In genomic region chr11:95250110-95250509, GRCm38 (mm10) we compare ENCODE assay signal across 15 mouse cellular contexts. TPM values are rescaled to one million over a fixed set of nuclear protein-coding genes. Genes with fewer than 3 reads are reported as not detected.
DNase-seq lines count a peak whose midpoint lies in the region; ATAC-seq and TF ChIP-seq lines count a peak whose summit lies in the region.
"Had no signal": no experiment of that assay in that cellular context is flagged by ENCODE, and none has a peak within 500 bp of the region (broad histone marks: within the 10 kb centered on the region; RNA-seq: fewer than 3 reads in every experiment).

No protein-coding gene starts in this region.

- DNase-seq in forebrain, embryonic 10.5 days (ENCODE audit: extremely low spot score, low spot score), result no peak
- no peak for DNase-seq in kidney, postnatal 25 days
- DNase-seq in lung, postnatal 0 days (ENCODE audit: low spot score), result no peak
- DNase-seq in lung, postnatal 10 days, result no peak
- DNase-seq in testis, postnatal 10 days (ENCODE audit: low spot score), result no peak
- DNase-seq: adrenal gland, postnatal 36 days; cerebellum, adult 11 months; gastrocnemius, postnatal 14 days; thymus, postnatal 25 days had no signal

- 0 out of 2 replicates have a peak overlapping the region, but pooled peaks have one; percentile 27 for H3K27ac ChIP-seq in forebrain, embryonic 10.5 days
- H3K27ac ChIP-seq in forebrain, embryonic 12.5 days, result no peak overlapping the region
- no peak overlapping the region for H3K27ac ChIP-seq in kidney, embryonic 16.5 days (ENCODE audit: low read length)
- H3K27ac ChIP-seq in lung, postnatal 0 days (ENCODE audit: low read length), result no peak overlapping the region
- H3K27ac ChIP-seq in stomach, embryonic 14.5 days (ENCODE audit: low read length), result no peak overlapping the region
- H3K27ac ChIP-seq: forebrain, embryonic 13.5 days; hindbrain, postnatal 0 days; limb, embryonic 12.5 days had no signal

- ATAC-seq in forebrain, embryonic 12.5 days (ENCODE audit: low FRiP score), result no peak
- peak; percentile 49 for ATAC-seq in kidney, embryonic 16.5 days (ENCODE audit: low FRiP score, low TSS enrichment)
- peak; percentile 29; the same call in 1 of the 2 replicates for ATAC-seq in lung, postnatal 0 days
- 0 out of 2 replicates have a peak, but pooled peaks have one; percentile 16 for ATAC-seq in stomach, embryonic 14.5 days (ENCODE audit: insufficient number of reproducible peaks, insufficient read depth, low FRiP score, low read depth)
- ATAC-seq: forebrain, embryonic 13.5 days; hindbrain, postnatal 0 days had no signal

- no peak overlapping the region for H3K4me3 ChIP-seq in forebrain, embryonic 10.5 days
- H3K4me3 ChIP-seq in forebrain, embryonic 12.5 days (replicated peaks), result no peak overlapping the region
- H3K4me3 ChIP-seq in kidney, embryonic 16.5 days (ENCODE audit: low read length), result no peak overlapping the region
- no peak overlapping the region for H3K4me3 ChIP-seq in lung, postnatal 0 days (ENCODE audit: low read depth, low read length)
- H3K4me3 ChIP-seq in stomach, embryonic 14.5 days (ENCODE audit: low read depth, low read length), result no peak overlapping the region
- H3K4me3 ChIP-seq: forebrain, embryonic 13.5 days; limb, embryonic 12.5 days had no signal

- no peaks in the 10 kb centered on the region for H3K36me3 ChIP-seq in forebrain, embryonic 10.5 days (replicated peaks)
- no peaks in the 10 kb centered on the region for H3K36me3 ChIP-seq in forebrain, embryonic 12.5 days (replicated peaks)
- H3K36me3 ChIP-seq in kidney, embryonic 16.5 days (ENCODE audit: insufficient read depth, low read length), result no peaks in the 10 kb centered on the region
- H3K36me3 ChIP-seq in lung, postnatal 0 days (ENCODE audit: insufficient read depth, low read length), result no peaks in the 10 kb centered on the region
- no peaks in the 10 kb centered on the region for H3K36me3 ChIP-seq in stomach, embryonic 14.5 days (ENCODE audit: control insufficient read depth, insufficient read depth, low read length)
- H3K36me3 ChIP-seq: limb, embryonic 12.5 days had no signal

- no peak overlapping the region for H3K9ac ChIP-seq in forebrain, embryonic 12.5 days
- H3K9ac ChIP-seq in kidney, embryonic 16.5 days (replicated peaks; ENCODE audit: low read length), result peak overlapping the region; percentile 39; the same call in 1 of the 2 replicates
- H3K9ac ChIP-seq in lung, postnatal 0 days (replicated peaks; ENCODE audit: low read depth), result no peak overlapping the region
- H3K9ac ChIP-seq in stomach, embryonic 14.5 days (replicated peaks; ENCODE audit: low read depth, low read length), result no peak overlapping the region
- H3K9ac ChIP-seq: forebrain, embryonic 13.5 days; limb, embryonic 12.5 days had no signal

- no peak for TF ChIP-seq CTCF in lung, postnatal 0 days (IDR thresholded peaks at IDR 0.05)

- H3K4me1 ChIP-seq in forebrain, embryonic 10.5 days, result peaks cover 25% of the 10 kb centered on the region
- peaks cover 9% of the 10 kb centered on the region for H3K4me1 ChIP-seq in forebrain, embryonic 12.5 days
- peaks cover 7% of the 10 kb centered on the region for H3K4me1 ChIP-seq in kidney, embryonic 16.5 days (ENCODE audit: insufficient read depth, low read length)
- peaks cover 3% of the 10 kb centered on the region; the same call in 1 of the 2 replicates for H3K4me1 ChIP-seq in lung, postnatal 0 days (ENCODE audit: insufficient read depth, low read depth, low read length)
- no peaks in the 10 kb centered on the region for H3K4me1 ChIP-seq in stomach, embryonic 14.5 days (ENCODE audit: control insufficient read depth, insufficient read depth, low read length)

- H3K27me3 ChIP-seq in forebrain, embryonic 10.5 days (ENCODE audit: poor library complexity, severe bottlenecking), result peaks cover 21% of the 10 kb centered on the region
- H3K27me3 ChIP-seq in forebrain, embryonic 12.5 days, result peaks cover 19% of the 10 kb centered on the region; the same call in 1 of the 2 replicates
- no peaks in the 10 kb centered on the region for H3K27me3 ChIP-seq in kidney, embryonic 16.5 days (ENCODE audit: insufficient read depth, low read length)
- H3K27me3 ChIP-seq in lung, postnatal 0 days (replicated peaks; ENCODE audit: insufficient read depth, low read length), result no peaks in the 10 kb centered on the region
- H3K27me3 ChIP-seq in stomach, embryonic 14.5 days (ENCODE audit: control insufficient read depth, insufficient read depth, low read length), result no peaks in the 10 kb centered on the region

- TF ChIP-seq EP300 in lung, postnatal 0 days (IDR thresholded peaks at IDR 0.05), result no peak

- H3K4me2 ChIP-seq in forebrain, embryonic 12.5 days, result no peak overlapping the region
- no peak overlapping the region for H3K4me2 ChIP-seq in kidney, embryonic 16.5 days (replicated peaks; ENCODE audit: low read depth, low read length)
- H3K4me2 ChIP-seq in lung, postnatal 0 days (replicated peaks; ENCODE audit: low read depth, low read length), result no peak overlapping the region
- H3K4me2 ChIP-seq in stomach, embryonic 14.5 days (replicated peaks; ENCODE audit: low read depth, low read length), result no peak overlapping the region
- H3K4me2 ChIP-seq: forebrain, embryonic 13.5 days; limb, embryonic 12.5 days had no signal

- peaks cover 6% of the 10 kb centered on the region; the same call in 1 of the 2 replicates for H3K9me3 ChIP-seq in forebrain, embryonic 10.5 days
- 0 out of 2 replicates have a peak, but pooled peaks cover 4% of the 10 kb centered on the region for H3K9me3 ChIP-seq in forebrain, embryonic 12.5 days
- 0 out of 2 replicates have a peak, but pooled peaks cover 4% of the 10 kb centered on the region for H3K9me3 ChIP-seq in kidney, embryonic 16.5 days (ENCODE audit: low read length)
- H3K9me3 ChIP-seq in lung, postnatal 0 days (ENCODE audit: low read length), result no peaks in the 10 kb centered on the region
- H3K9me3 ChIP-seq in stomach, embryonic 14.5 days (ENCODE audit: control insufficient read depth, low read depth, low read length), result no peaks in the 10 kb centered on the region
- H3K9me3 ChIP-seq: limb, embryonic 12.5 days had no signal

- WGBS in forebrain, embryonic 10.5 days, result 50% methylated on average over 10 of the region's 10 CpGs
- WGBS in forebrain, embryonic 12.5 days, result 54% methylated on average over 10 of the region's 10 CpGs
- WGBS in kidney, embryonic 16.5 days, result 33% methylated on average over 10 of the region's 10 CpGs
- 38% methylated on average over 10 of the region's 10 CpGs for WGBS in lung, postnatal 0 days
- WGBS in stomach, embryonic 14.5 days, result 37% methylated on average over 10 of the region's 10 CpGs

RNA-seq across cellular contexts. Expression of gene Tac4, which starts 11.2 kb away (rescaled TPM):
- polyA plus RNA-seq in forebrain, embryonic 10.5 days (2016; fragmentation: Nextera tagmentation; extraction: Ambion mirVana), result not detected in 2 replicates
- 0.20 TPM in 1 of 2 replicates, not detected in the other for polyA plus RNA-seq in forebrain, embryonic 12.5 days (2016; fragmentation: Nextera tagmentation; extraction: Ambion mirVana)
- 0.12 TPM in 1 of 2 replicates, not detected in the other for polyA plus RNA-seq in kidney, embryonic 16.5 days (2015; fragmentation: Nextera tagmentation; extraction: Ambion mirVana)
- polyA plus RNA-seq in lung, postnatal 0 days (2015; fragmentation: Nextera tagmentation; extraction: Ambion mirVana), result 0.18 and 0.25 TPM in 2 replicates
- 0.48 TPM in 1 of 2 replicates, not detected in the other for polyA plus RNA-seq in stomach, embryonic 14.5 days (2014; fragmentation: Nextera tagmentation; extraction: Ambion mirVana)
- polyA plus RNA-seq: forebrain, embryonic 13.5 days; hindbrain, postnatal 0 days; limb, embryonic 12.5 days had no signal

RNA-seq across cellular contexts. Expression of gene Kat7, which starts 59.9 kb away (rescaled TPM):
- 93.2 and 93.7 TPM in 2 replicates for polyA plus RNA-seq in forebrain, embryonic 10.5 days (2016; fragmentation: Nextera tagmentation; extraction: Ambion mirVana)
- polyA plus RNA-seq in forebrain, embryonic 12.5 days (2016; fragmentation: Nextera tagmentation; extraction: Ambion mirVana), result 83.9 and 92.1 TPM in 2 replicates
- polyA plus RNA-seq in kidney, embryonic 16.5 days (2015; fragmentation: Nextera tagmentation; extraction: Ambion mirVana), result 85.0 and 92.3 TPM in 2 replicates
- 30.7 and 33.5 TPM in 2 replicates for polyA plus RNA-seq in lung, postnatal 0 days (2015; fragmentation: Nextera tagmentation; extraction: Ambion mirVana)
- polyA plus RNA-seq in stomach, embryonic 14.5 days (2014; fragmentation: Nextera tagmentation; extraction: Ambion mirVana), result 60.8 and 63.1 TPM in 2 replicates
